Mouse (Mus musculus) megakaryocyte-erythroid progenitor cell, adult 5 weeks (primary cell): ENCODE data around the gene Slx1b. TPM values are rescaled to one million over a fixed set of nuclear protein-coding genes. Genes with fewer than 3 reads are reported as not detected.

Source experiments
- polyA plus RNA-seq: library from polyadenylated mRNA; stranded (reverse); fragments of >175 nt; gene quantifications from 2 replicates; pipeline ENCODE4 v1.2.3, GENCODE M21; 2012

Slx1b gene
- polyA plus RNA-seq: 9.5 and 9.6 TPM in 2 replicates

GRCm38 (mm10) chr7:126695631-126696207 lies at the start of gene Slx1b:
Slx1b (minus strand) TSS chr7:126695784.

GRCm38 (mm10) chr7:126707442-126708174 lies 12.0 kb upstream of the Slx1b start, which contains the start of gene Coro1a:
Coro1a (minus strand) TSS chr7:126707787.

DNA sequence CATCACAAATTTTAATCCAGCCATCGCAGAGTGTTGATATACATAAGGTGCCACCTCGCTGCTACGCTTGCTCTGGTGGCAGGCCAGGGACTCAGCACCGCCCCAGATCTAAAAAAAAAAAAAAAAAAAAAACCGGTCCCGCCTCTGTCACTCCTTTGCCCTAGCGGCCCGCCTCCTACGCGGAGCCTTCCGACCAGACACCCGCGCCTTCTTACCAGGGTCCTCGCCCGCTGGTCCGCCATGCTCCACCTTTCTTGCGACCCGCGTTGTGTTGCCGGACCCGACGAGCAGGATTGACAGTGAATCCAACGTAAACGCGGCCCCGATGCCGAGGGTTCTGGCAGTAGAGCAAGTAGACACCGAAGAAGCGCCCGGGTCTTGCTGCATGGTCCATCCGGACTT lies 373 bp downstream of the Slx1b start, which contains the start of gene Bola2:
TSS of gene Bola2 (plus strand) at position 192 of the 402 bp plus-strand sequence.

GRCm38 (mm10) chr7:126676207-126676606 lies 19.4 kb downstream of the Slx1b start, which contains the start of gene Sult1a1:
Sult1a1 (minus strand) TSS chr7:126676432.

GRCm38 (mm10) chr7:126649231-126650051 lies 46.1 kb downstream of the Slx1b start, which contains the start of gene Sgf29:
Sgf29 (plus strand) TSS chr7:126649309.

Other genes starting within 250 kb of the Slx1b start
- gene Atp2a1, start 232.7 kb downstream of the Slx1b start, polyA plus RNA-seq: 0.19 and 0.44 TPM in 2 replicates
- 154 and 176 TPM in 2 replicates for gene Sh2b1, start 220.4 kb downstream of the Slx1b start, polyA plus RNA-seq
- gene Tufm, start 208.4 kb downstream of the Slx1b start, polyA plus RNA-seq: 79.6 and 83.5 TPM in 2 replicates
- 983 and 1,087 TPM in 2 replicates for gene Atxn2l, start 192.3 kb downstream of the Slx1b start, polyA plus RNA-seq
- 74.2 and 91.5 TPM in 2 replicates for gene Eif3c, start 129.4 kb downstream of the Slx1b start, polyA plus RNA-seq
- gene Apobr, start 110.8 kb downstream of the Slx1b start, polyA plus RNA-seq: 22.0 and 22.6 TPM in 2 replicates
- gene Cln3, start 110.0 kb downstream of the Slx1b start, polyA plus RNA-seq: 20.1 and 24.7 TPM in 2 replicates
- 0.52 and 1.4 TPM in 2 replicates for gene Il27, start 100.8 kb downstream of the Slx1b start, polyA plus RNA-seq
- 3.6 and 5.1 TPM in 2 replicates for gene Nupr1, start 64.9 kb downstream of the Slx1b start, polyA plus RNA-seq
- gene Sgf29, start 46.5 kb downstream of the Slx1b start, polyA plus RNA-seq: 88.3 and 96.1 TPM in 2 replicates
- 0.28 and 0.36 TPM in 2 replicates for gene Sult1a1, start 19.4 kb downstream of the Slx1b start, polyA plus RNA-seq
- gene Bola2, start 383 bp downstream of the Slx1b start, polyA plus RNA-seq: 283 and 326 TPM in 2 replicates
- 681 and 813 TPM in 2 replicates for gene Coro1a, start 12.0 kb upstream of the Slx1b start, polyA plus RNA-seq
- 113 and 144 TPM in 2 replicates for gene Mapk3, start 63.8 kb upstream of the Slx1b start, polyA plus RNA-seq
- gene Gdpd3, start 70.5 kb upstream of the Slx1b start, polyA plus RNA-seq: 5.5 and 8.6 TPM in 2 replicates
- gene Ypel3, start 81.2 kb upstream of the Slx1b start, polyA plus RNA-seq: 159 and 169 TPM in 2 replicates
- gene Tbx6, start 85.7 kb upstream of the Slx1b start, polyA plus RNA-seq: 1.5 and 2.0 TPM in 2 replicates
- 163 and 164 TPM in 2 replicates for gene Ppp4c, start 96.7 kb upstream of the Slx1b start, polyA plus RNA-seq
- gene Fam57b, start 101.9 kb upstream of the Slx1b start, polyA plus RNA-seq: 0.24 and 0.80 TPM in 2 replicates
- gene 4930451I11Rik, start 135.9 kb upstream of the Slx1b start, polyA plus RNA-seq: not detected in 2 replicates
- 0.03 TPM in 1 of 2 replicates, not detected in the other for gene Doc2a, start 151.6 kb upstream of the Slx1b start, polyA plus RNA-seq
- 162 and 272 TPM in 2 replicates for gene Hirip3, start 166.2 kb upstream of the Slx1b start, polyA plus RNA-seq
- gene Ino80e, start 166.6 kb upstream of the Slx1b start, polyA plus RNA-seq: 655 and 810 TPM in 2 replicates
- gene Taok2, start 188.9 kb upstream of the Slx1b start, polyA plus RNA-seq: 176 and 182 TPM in 2 replicates
- 46.0 and 48.8 TPM in 2 replicates for gene Tmem219, start 227.1 kb upstream of the Slx1b start, polyA plus RNA-seq
- 24.7 and 27.7 TPM in 2 replicates for gene Kctd13, start 233.1 kb upstream of the Slx1b start, polyA plus RNA-seq